Mouse (Mus musculus) CH12.LX (cell line): ENCODE measurements around the gene Sgca.

ENCODE experiments used
- JUND ChIP-seq: conservative IDR thresholded peaks from 2 replicates; pipeline ENCODE4 v1.6.1; 2011; ENCODE audit warnings: low read depth, low read length, improper control_type of control experiment
- MAZ ChIP-seq: IDR thresholded peaks from 2 replicates; pipeline ENCODE4 v1.6.1; 2012; ENCODE audit warnings: low read depth, mild to moderate bottlenecking, inconsistent platforms, low read length, improper control_type of control experiment, moderate library complexity
- RAD21 ChIP-seq: IDR thresholded peaks from 2 replicates; pipeline ENCODE4 v1.6.1; 2011; ENCODE audit warnings: low read depth, mild to moderate bottlenecking, low read length, improper control_type of control experiment, moderate library complexity
- RCOR1 ChIP-seq: conservative IDR thresholded peaks from 2 replicates; pipeline ENCODE4 v1.6.1; 2012; ENCODE audit warnings: low read depth, mild to moderate bottlenecking, inconsistent platforms, low read length, improper control_type of control experiment

DNA sequence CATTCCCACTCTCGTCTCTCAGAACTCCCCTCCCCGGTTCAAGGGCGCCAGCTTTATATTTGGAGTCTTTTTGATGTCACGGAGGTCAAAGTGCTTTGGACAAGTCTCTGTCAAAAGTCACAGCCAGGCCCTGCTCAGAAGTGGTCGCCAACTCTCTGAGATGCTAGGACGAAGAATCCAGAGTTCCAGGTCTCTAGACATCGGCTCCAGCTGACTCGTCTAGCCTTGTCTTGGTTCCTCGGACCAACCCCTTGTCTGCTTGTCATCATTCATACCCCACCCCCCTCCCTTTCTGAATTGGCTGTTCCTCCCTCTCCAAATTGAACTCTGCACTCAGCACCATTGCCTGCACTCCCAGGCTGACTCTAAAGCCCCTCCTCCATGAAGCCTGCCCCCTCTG lies 46.5 kb downstream of the Sgca start:
- TF ChIP-seq RAD21, result no peak
- no peak for TF ChIP-seq RCOR1
- TF ChIP-seq MAZ, result no peak
- no peak for TF ChIP-seq JUND
